Mouse (Mus musculus) stomach, embryonic 15.5 days (tissue): ENCODE measurements at regions not wholly inside any gene's neighbourhood (a gene's known extent, or its start where the extent isn't known, plus 50 kb on each side); places are given as distances from the start of the nearest gene placed in this dataset.

Experiments used
- ATAC-seq: fragments of 200-750 bp; cut with Nextera tagmentation; 2 replicates; pipeline ENCODE4 v1.8.0; 2017; ENCODE audit warnings: low read depth, moderate number of reproducible peaks, moderate TSS enrichment; ENCODE audit not compliant: insufficient read depth, low FRiP score
- H3K27ac ChIP-seq: fragments of 300-500 bp; sonication (generic); 2 replicates; pipeline ENCODE4 v1.5.1; 2015; ENCODE audit warnings: mild to moderate bottlenecking, inconsistent platforms
- H3K27me3 ChIP-seq: fragments of 300-500 bp; sonication (generic); replicated peaks from 2 replicates; pipeline ENCODE4 v1.6.1; 2015; ENCODE audit warnings: inconsistent platforms
- H3K36me3 ChIP-seq: fragments of 300-500 bp; sonication (generic); 2 replicates; pipeline ENCODE4 v1.6.1; 2015; ENCODE audit warnings: inconsistent platforms
- H3K4me1 ChIP-seq: fragments of 300-500 bp; sonication (generic); 2 replicates; pipeline ENCODE4 v1.6.1; 2015; ENCODE audit warnings: inconsistent platforms
- H3K4me2 ChIP-seq: fragments of 300-500 bp; sonication (generic); 2 replicates; pipeline ENCODE4 v1.6.1; 2015; ENCODE audit warnings: mild to moderate bottlenecking, inconsistent platforms
- H3K4me3 ChIP-seq: fragments of 300-500 bp; sonication (generic); replicated peaks from 2 replicates; pipeline ENCODE4 v1.5.1; 2015; ENCODE audit warnings: inconsistent platforms
- H3K9ac ChIP-seq: fragments of 300-500 bp; sonication (generic); 2 replicates; pipeline ENCODE4 v1.6.1; 2015; ENCODE audit warnings: inconsistent platforms
- H3K9me3 ChIP-seq: fragments of 300-500 bp; sonication (generic); 2 replicates; pipeline ENCODE4 v1.6.1; 2016; ENCODE audit warnings: inconsistent platforms
- WGBS: fragments of 180-500 bp; shearing (Covaris S2); methylation state at CpG from one replicate; pipeline ENCODE4 v1.1.7; 2015; 5-methylcytosine and 5-hydroxymethylcytosine counted together

- H3K27ac ChIP-seq = no peak overlapping the region
- ATAC-seq = no peak
- no peak overlapping the region for H3K4me3 ChIP-seq
- no peak overlapping the region for H3K9ac ChIP-seq
- no peak overlapping the region for H3K4me2 ChIP-seq
- no peaks in the 10 kb centered on the region for H3K36me3 ChIP-seq
- H3K9me3 ChIP-seq = no peaks in the 10 kb centered on the region
- no peaks in the 10 kb centered on the region for H3K27me3 ChIP-seq
- H3K4me1 ChIP-seq = no peaks in the 10 kb centered on the region
- 62% methylated on average over 2 of the region's 2 CpGs for WGBS
Measured at GRCm38 (mm10) chr14:97558289-97558688, 611.3 kb downstream of the Dach1 start.

GRCm38 (mm10) chr14:97557888-97558287 is 611.7 kb downstream of the Dach1 start:
- Histone ChIP-seq H3K27me3 (no peaks in the 10 kb centered on the region), H3K9ac (no peak overlapping the region), H3K9me3 (no peaks in the 10 kb centered on the region), H3K27ac (no peak overlapping the region), H3K4me2 (no peak overlapping the region), H3K4me3 (no peak overlapping the region), H3K4me1 (no peaks in the 10 kb centered on the region), H3K36me3 (no peaks in the 10 kb centered on the region)
- 91% methylated on average over 1 of the region's 1 CpGs for WGBS
- no peak for ATAC-seq

GRCm38 (mm10) chr14:97546276-97546675 is 623.3 kb downstream of the Dach1 start:
- Histone ChIP-seq H3K27ac (no peak overlapping the region), H3K9me3 (no peaks in the 10 kb centered on the region), H3K4me2 (no peak overlapping the region), H3K9ac (no peak overlapping the region), H3K27me3 (no peaks in the 10 kb centered on the region), H3K4me1 (no peaks in the 10 kb centered on the region), H3K4me3 (no peak overlapping the region), H3K36me3 (no peaks in the 10 kb centered on the region)
- WGBS = 79% methylated on average over 4 of the region's 4 CpGs
- no peak for ATAC-seq

GRCm38 (mm10) chr14:97544307-97544706 is 625.3 kb downstream of the Dach1 start:
- Histone ChIP-seq H3K4me3 (no peak overlapping the region), H3K36me3 (no peaks in the 10 kb centered on the region), H3K9me3 (no peaks in the 10 kb centered on the region), H3K27me3 (no peaks in the 10 kb centered on the region), H3K4me1 (no peaks in the 10 kb centered on the region), H3K27ac (no peak overlapping the region), H3K4me2 (no peak overlapping the region), H3K9ac (no peak overlapping the region)
- WGBS = 59% methylated on average over 6 of the region's 6 CpGs
- peak; percentile 93 for ATAC-seq

GRCm38 (mm10) chr14:97537012-97537411 is 632.6 kb downstream of the Dach1 start:
- no peaks in the 10 kb centered on the region for H3K9me3 ChIP-seq
- WGBS = 73% methylated on average over 5 of the region's 5 CpGs
- H3K9ac ChIP-seq = no peak overlapping the region
- H3K4me1 ChIP-seq = no peaks in the 10 kb centered on the region
- H3K36me3 ChIP-seq = no peaks in the 10 kb centered on the region
- no peak overlapping the region for H3K4me3 ChIP-seq
- H3K27ac ChIP-seq = no peak overlapping the region
- H3K27me3 ChIP-seq = no peaks in the 10 kb centered on the region
- ATAC-seq = no peak
- no peak overlapping the region for H3K4me2 ChIP-seq

- H3K27me3 ChIP-seq = no peaks in the 10 kb centered on the region
- H3K36me3 ChIP-seq = no peaks in the 10 kb centered on the region
- WGBS = 20% methylated on average over 1 of the region's 1 CpGs
- no peak overlapping the region for H3K4me2 ChIP-seq
- no peak overlapping the region for H3K9ac ChIP-seq
- ATAC-seq = no peak
- H3K4me3 ChIP-seq = no peak overlapping the region
- H3K4me1 ChIP-seq = no peaks in the 10 kb centered on the region
- no peak overlapping the region for H3K27ac ChIP-seq
- no peaks in the 10 kb centered on the region for H3K9me3 ChIP-seq
Measured at GRCm38 (mm10) chr14:97511318-97511717, 658.2 kb downstream of the Dach1 start.

- H3K4me2 ChIP-seq = no peak overlapping the region
- H3K9me3 ChIP-seq = no peaks in the 10 kb centered on the region
- 82% methylated on average over 10 of the region's 10 CpGs for WGBS
- ATAC-seq = no peak
- H3K27ac ChIP-seq = no peak overlapping the region
- no peak overlapping the region for H3K9ac ChIP-seq
- H3K4me3 ChIP-seq = no peak overlapping the region
- no peaks in the 10 kb centered on the region for H3K4me1 ChIP-seq
- no peaks in the 10 kb centered on the region for H3K36me3 ChIP-seq
- H3K27me3 ChIP-seq = no peaks in the 10 kb centered on the region
Measured at GRCm38 (mm10) chr14:97489427-97490347, 679.9 kb downstream of the Dach1 start.

- no peaks in the 10 kb centered on the region for H3K27me3 ChIP-seq
- no peak overlapping the region for H3K4me2 ChIP-seq
- H3K36me3 ChIP-seq = no peaks in the 10 kb centered on the region
- H3K4me3 ChIP-seq = no peak overlapping the region
- no peak for ATAC-seq
- no peak overlapping the region for H3K27ac ChIP-seq
- H3K9me3 ChIP-seq = no peaks in the 10 kb centered on the region
- WGBS = 58% methylated on average over 5 of the region's 5 CpGs
- H3K4me1 ChIP-seq = no peaks in the 10 kb centered on the region
- no peak overlapping the region for H3K9ac ChIP-seq
Measured at GRCm38 (mm10) chr14:97478236-97478635, 691.3 kb downstream of the Dach1 start.

GRCm38 (mm10) chr14:97450525-97451235 is 718.9 kb downstream of the Dach1 start:
- Histone ChIP-seq H3K4me3 (no peak overlapping the region), H3K9ac (no peak overlapping the region), H3K4me1 (no peaks in the 10 kb centered on the region), H3K9me3 (no peaks in the 10 kb centered on the region), H3K27me3 (no peaks in the 10 kb centered on the region), H3K27ac (no peak overlapping the region), H3K36me3 (no peaks in the 10 kb centered on the region), H3K4me2 (no peak overlapping the region)
- no peak for ATAC-seq
- 86% methylated on average over 7 of the region's 7 CpGs for WGBS

- Histone ChIP-seq H3K4me2 (no peak overlapping the region), H3K9ac (no peak overlapping the region), H3K4me1 (no peaks in the 10 kb centered on the region), H3K27ac (no peak overlapping the region), H3K36me3 (no peaks in the 10 kb centered on the region), H3K4me3 (no peak overlapping the region), H3K27me3 (no peaks in the 10 kb centered on the region), H3K9me3 (no peaks in the 10 kb centered on the region)
- no peak for ATAC-seq
- 67% methylated on average over 2 of the region's 2 CpGs for WGBS
Measured at GRCm38 (mm10) chr14:97448617-97449016, 720.9 kb downstream of the Dach1 start.

- WGBS = 88% methylated on average over 1 of the region's 1 CpGs
- H3K27ac ChIP-seq = no peak overlapping the region
- H3K4me1 ChIP-seq = no peaks in the 10 kb centered on the region
- H3K9ac ChIP-seq = no peak overlapping the region
- no peaks in the 10 kb centered on the region for H3K27me3 ChIP-seq
- no peak overlapping the region for H3K4me3 ChIP-seq
- no peak overlapping the region for H3K4me2 ChIP-seq
- no peaks in the 10 kb centered on the region for H3K36me3 ChIP-seq
- no peaks in the 10 kb centered on the region for H3K9me3 ChIP-seq
- no peak for ATAC-seq
Measured at GRCm38 (mm10) chr14:97446793-97447192, 722.8 kb downstream of the Dach1 start.

- H3K9ac ChIP-seq = no peak overlapping the region
- no peak overlapping the region for H3K4me3 ChIP-seq
- H3K9me3 ChIP-seq = no peaks in the 10 kb centered on the region
- WGBS = 68% methylated on average over 6 of the region's 6 CpGs
- no peaks in the 10 kb centered on the region for H3K4me1 ChIP-seq
- no peak overlapping the region for H3K27ac ChIP-seq
- no peaks in the 10 kb centered on the region for H3K27me3 ChIP-seq
- H3K36me3 ChIP-seq = no peaks in the 10 kb centered on the region
- H3K4me2 ChIP-seq = no peak overlapping the region
- ATAC-seq = no peak
Measured at GRCm38 (mm10) chr14:97440326-97440725, 729.2 kb downstream of the Dach1 start.
